Mouse (Mus musculus) splenic B cell, adult 2 months (primary cell): Measurements from ENCODE around the gene Gm906.
"Not testable (repeated sequence)": the region's sequence is repeated elsewhere in the genome, so short reads cannot be mapped to it uniquely, and the experiment has no call there.

Source experiments
- DNase-seq: peaks from one replicate; pipeline ENCODE4 v3.0.0-alpha.2; 2011; ENCODE audit warnings: low read depth, low spot score
- H3K27me3 ChIP-seq: 2 replicates; pipeline ENCODE4 v1.6.1; 2012; ENCODE audit warnings: mild to moderate bottlenecking, low read length, moderate library complexity, mixed read lengths; ENCODE audit not compliant: control insufficient read depth, poor library complexity, insufficient read depth, severe bottlenecking
- H3K36me3 ChIP-seq: 2 replicates; pipeline ENCODE4 v1.6.1; 2012; ENCODE audit warnings: mild to moderate bottlenecking, low read length, moderate library complexity, mixed read lengths; ENCODE audit not compliant: control insufficient read depth, poor library complexity, insufficient read depth, severe bottlenecking

The Gm906 gene

GRCm38 (mm10) chr13:50250208-50250607 is at the start of gene Gm906:
Gene Gm906, minus strand, starts transcription at chr13:50250308.
- not testable (repeated sequence) for H3K27me3 ChIP-seq, H3K36me3 ChIP-seq, DNase-seq

DNA sequence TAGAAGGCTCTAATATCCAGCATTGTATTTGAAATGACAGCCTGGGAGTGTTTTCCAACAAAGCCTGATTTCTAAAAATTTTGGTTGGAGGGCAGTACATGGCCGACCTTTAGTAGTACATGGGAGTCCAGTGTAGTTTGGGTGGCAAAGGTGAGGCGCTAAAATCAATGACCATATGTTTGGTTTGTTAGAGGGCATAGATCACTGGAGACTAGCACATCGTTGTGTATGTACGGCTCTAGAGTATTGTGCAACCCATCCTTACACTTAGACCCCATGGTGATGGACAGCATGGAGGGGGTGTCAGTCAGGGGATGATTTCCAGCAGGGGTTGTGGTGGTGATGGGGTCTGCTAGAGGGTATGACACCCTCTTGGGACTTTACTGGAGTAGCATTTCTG is 33.2 kb upstream of the Gm906 start:
- not testable (repeated sequence) for H3K27me3 ChIP-seq, DNase-seq, H3K36me3 ChIP-seq

- no peaks in the 10 kb centered on the region for H3K27me3 ChIP-seq
- H3K36me3 ChIP-seq, result no peaks in the 10 kb centered on the region
- no peak for DNase-seq
These were observed 13.6 kb downstream of the Gm906 start for GRCm38 (mm10) chr13:50236487-50236886.

- not testable (repeated sequence) for H3K36me3 ChIP-seq, H3K27me3 ChIP-seq, DNase-seq
These were observed 38.3 kb downstream of the Gm906 start for GRCm38 (mm10) chr13:50211842-50212241.

GRCm38 (mm10) chr13:50210191-50210590 is 39.9 kb downstream of the Gm906 start:
- not testable (repeated sequence) for H3K27me3 ChIP-seq, H3K36me3 ChIP-seq, DNase-seq

GRCm38 (mm10) chr13:50209651-50210050 is 40.5 kb downstream of the Gm906 start:
- not testable (repeated sequence) for H3K36me3 ChIP-seq, H3K27me3 ChIP-seq

GRCm38 (mm10) chr13:50207966-50208365 is 42.1 kb downstream of the Gm906 start:
- no peaks in the 10 kb centered on the region for H3K27me3 ChIP-seq
- H3K36me3 ChIP-seq, result no peaks in the 10 kb centered on the region
- DNase-seq, result no peak

More at GRCm38 (mm10) chr13:50209651-50210050, 40.5 kb downstream of the Gm906 start:
- DNase-seq, result not testable (repeated sequence)

GRCm38 (mm10) chr13:50196831-50197230 is 53.3 kb downstream of the Gm906 start:
- not testable (repeated sequence) for H3K27me3 ChIP-seq, DNase-seq, H3K36me3 ChIP-seq
